Mouse (Mus musculus) neural tube, embryonic 10.5 days (tissue): ENCODE data around the gene Nptxr.
"Not testable (repeated sequence)": the region's sequence is repeated elsewhere in the genome, so short reads cannot be mapped to it uniquely, and the experiment has no call there.

ENCODE experiments used
- DNase-seq: peaks from one replicate; pipeline ENCODE4 v3.0.0-alpha.2; 2017; ENCODE audit warnings: low spot score; ENCODE audit errors: extremely low spot score

The Nptxr gene

DNA sequence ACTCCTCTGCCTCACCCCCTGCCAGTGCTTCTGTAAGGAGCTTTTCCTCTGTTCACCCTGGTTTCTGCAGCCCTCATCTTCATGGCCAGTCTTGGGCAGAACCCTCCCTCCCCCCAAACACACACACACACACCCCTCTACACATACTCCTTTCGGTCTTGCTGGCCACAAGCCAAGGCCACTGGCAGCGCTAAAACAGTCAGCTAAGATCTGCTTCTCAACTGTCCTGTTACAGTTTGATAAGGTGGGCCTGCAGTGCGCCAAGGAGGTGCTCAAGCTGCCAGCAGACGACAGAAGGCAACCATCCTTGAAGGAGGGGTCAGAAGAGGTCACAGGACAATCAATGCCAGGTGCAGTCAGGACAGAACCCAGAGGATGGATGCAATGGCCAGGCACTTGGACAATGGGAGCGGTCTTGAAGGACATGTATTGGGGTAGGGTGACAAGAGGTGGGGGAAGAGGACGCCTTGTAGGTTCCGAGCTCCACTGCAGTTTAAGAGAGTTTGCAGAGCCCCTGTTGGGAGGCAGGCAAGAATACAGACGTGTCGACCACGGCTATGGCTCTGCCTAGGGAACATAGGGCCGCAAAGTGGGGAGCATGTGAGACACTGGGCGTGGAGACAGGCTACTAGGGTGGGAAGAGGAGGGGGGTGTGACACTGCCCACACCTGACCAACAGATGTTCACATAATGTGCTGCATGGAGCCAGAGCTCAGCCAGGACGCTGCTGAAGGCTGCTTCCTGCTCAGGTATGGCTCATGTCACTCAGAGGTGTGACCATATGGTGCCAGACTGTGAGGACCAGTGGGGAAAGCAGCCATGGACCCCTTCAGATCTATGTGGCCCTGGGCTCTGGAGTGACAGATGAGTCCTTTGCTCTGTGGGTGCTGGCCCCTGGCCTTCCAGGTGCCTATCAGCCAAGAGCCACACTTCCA, 18.0 kb upstream of the Nptxr start:
- no peak for DNase-seq

DNA sequence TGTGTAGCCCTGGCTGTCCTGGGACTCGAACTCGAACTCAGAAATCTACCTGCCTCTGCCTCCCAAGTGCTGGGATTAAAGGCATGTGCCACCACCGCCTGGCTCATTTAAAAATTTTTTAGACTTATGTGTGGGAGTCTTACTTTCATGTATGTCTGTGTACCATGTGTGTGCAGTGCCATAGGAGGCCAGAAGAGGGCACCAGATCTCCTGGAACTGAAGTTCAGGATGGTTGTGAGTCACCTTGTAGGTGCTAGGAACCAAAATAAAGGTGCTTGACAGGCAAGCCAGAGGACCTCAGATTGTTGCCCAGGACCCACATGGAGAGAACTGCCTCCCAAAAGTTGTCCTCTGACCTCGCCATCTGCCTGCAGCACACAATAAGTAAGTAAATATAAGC, 13.8 kb upstream of the Nptxr start:
- no peak for DNase-seq

DNA sequence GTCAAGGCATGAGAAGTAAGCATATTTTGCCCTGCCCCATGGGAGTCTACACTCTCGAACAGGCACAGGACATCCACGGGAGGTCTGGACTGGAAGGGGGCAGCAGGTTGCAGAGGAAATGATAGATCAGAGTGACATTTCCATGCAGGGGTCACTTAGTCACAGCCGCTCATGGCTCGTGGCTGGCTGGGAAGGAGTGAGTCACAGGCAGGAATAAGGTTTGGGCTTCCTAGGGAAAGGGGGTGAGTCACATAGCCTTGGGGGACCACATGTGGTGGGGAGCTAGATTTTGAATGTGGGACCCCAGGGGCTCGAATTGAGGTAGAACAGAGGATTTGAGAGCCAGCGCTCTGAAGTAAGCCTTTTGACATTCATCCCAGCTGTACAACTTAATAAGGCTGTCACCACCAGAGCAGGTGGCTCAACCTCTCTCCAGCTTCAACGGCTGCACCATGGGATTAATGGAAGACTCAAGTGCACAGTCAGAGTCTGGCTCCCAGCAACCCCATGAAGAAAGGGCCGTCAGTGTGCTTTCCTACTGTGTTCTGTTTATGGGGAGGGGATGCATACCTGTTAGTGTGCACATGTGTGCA, 9.2 kb upstream of the Nptxr start:
- DNase-seq = no peak

DNA sequence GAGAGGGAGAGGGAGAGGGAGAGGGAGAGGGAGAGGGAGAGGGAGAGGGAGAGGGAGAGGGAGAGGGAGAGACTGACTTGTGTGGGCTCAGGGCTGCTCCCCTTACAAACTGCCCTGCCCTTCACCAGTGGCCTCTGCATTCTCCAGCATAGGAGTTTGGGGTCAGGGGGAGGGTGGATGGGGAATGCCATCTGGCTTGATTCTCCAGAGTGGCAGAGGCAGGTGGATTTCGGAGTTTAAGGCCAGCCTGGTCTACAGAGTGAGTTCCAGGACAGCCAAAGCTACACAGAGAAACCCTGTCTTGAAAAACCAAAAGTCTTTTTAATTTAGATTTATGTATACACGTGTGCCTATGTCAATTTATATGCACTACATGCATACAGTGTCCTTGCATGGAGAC, 8.3 kb upstream of the Nptxr start:
- DNase-seq = not testable (repeated sequence)

DNA sequence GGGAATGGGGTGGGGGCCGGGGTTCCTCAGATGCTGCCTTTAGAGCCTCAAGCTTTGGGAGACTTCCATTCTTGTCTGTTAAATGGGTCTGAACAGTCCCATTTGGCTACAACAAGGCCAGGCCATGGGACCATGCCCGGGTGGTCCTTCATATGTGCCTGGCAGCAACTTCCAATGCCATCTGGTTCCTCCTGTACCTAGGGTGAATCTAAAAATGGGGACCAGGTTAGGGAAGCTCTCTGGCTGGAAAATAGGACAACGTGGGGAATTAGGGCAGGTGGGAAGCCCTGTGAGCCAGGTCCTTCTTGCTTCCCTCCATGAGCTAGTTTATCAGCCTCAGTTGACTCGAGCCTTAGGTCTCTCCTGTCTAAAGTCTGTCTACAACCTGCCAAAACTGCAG, 6.4 kb upstream of the Nptxr start:
- DNase-seq = no peak

DNA sequence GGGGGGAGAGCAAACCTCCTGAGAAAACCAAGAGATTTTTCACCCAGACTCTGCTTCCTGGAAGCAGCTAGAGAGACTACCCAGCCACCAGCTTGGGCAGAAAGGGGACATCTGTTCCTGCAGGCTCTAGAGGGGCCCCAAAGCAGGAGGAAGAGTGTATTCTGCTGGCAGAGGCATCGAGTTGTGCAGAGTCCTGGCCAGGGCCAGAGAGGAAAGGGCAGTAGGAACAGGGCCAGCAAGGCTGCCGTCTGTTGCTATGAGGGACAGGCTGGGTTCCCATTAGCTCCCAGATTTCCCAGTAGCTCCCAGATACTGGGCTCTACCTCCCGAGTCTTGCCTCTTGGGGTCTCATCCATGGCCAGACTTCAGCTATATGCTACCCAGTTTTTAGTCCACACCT, 5.5 kb upstream of the Nptxr start:
- DNase-seq = no peak

DNA sequence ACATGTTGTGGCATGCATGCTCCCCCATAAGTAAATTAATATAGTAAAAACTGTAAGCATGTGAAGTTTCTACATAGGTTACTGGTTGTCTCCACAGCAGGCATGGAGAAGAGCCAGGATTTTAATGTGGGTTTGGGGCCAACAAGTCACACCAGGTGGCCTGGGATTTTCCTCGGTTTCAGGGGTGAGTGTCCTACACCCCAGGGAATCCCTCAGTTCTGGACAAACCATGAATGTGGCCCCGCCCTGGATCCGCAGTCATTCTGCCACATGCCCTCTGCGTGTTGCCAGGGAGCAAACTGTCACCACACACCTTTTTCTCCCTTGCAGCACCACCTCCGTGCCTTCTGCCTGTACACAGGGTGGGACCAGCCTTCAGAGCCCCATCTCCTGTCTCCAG, 4.1 kb upstream of the Nptxr start:
- DNase-seq = no peak

DNA sequence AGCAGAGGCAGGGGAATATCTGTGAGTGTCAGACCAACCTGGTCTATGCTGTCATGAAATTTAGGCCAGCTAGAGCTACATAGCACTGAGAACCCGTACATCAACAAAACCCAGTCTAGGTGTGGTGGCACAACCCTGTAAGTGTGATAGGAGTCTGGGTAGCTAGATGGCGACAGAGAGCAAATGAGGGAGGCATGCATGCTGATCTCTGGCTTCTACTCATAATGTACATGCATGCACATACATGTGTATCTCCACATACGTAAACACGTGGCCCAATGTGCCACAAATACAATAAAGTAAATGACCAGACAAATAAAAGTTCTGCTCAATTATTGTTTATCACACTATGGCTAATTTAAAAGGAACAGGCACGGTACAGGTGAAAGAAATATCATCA, 3.5 kb upstream of the Nptxr start:
- DNase-seq = no peak

DNA sequence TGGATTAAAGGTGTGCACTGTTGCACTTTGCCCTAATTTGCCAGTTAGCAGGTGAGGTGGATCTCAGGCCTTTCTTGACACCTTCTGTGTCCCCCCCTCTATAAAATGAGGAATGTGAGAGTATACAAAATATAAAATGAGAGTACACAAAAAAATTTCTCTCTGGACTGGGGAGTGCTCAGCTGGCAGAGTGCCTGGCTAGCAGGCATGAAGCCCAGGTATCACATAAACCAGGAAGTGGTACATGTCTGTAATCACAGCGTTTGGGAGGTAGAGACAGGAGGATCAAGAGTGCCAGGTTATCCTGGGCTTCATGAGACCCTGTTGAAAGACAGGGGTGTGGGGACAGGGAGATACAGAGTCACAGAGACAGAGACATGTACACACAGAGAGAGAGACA, 2.5 kb upstream of the Nptxr start:
- no peak for DNase-seq

DNA sequence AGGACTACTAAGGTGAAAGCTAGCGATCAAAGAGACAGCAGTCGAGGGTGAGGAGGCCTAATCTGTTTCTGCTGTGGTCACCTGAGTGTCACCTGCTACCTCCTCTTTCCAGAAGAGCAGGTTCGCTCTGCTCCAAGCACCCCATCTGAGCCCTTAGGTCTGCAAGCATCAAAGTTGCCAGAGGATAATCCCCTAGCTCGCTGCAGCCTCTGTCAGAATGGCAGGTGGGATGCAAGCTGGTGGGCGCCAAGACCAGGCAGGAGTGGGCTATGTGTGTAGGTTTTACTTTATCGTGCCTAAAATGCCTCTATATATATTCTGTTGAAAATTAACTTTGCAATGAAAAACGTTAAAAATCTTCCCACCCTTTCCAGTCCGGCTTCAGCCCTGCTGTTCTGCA, 680 bp upstream of the Nptxr start:
- DNase-seq = no peak

DNA sequence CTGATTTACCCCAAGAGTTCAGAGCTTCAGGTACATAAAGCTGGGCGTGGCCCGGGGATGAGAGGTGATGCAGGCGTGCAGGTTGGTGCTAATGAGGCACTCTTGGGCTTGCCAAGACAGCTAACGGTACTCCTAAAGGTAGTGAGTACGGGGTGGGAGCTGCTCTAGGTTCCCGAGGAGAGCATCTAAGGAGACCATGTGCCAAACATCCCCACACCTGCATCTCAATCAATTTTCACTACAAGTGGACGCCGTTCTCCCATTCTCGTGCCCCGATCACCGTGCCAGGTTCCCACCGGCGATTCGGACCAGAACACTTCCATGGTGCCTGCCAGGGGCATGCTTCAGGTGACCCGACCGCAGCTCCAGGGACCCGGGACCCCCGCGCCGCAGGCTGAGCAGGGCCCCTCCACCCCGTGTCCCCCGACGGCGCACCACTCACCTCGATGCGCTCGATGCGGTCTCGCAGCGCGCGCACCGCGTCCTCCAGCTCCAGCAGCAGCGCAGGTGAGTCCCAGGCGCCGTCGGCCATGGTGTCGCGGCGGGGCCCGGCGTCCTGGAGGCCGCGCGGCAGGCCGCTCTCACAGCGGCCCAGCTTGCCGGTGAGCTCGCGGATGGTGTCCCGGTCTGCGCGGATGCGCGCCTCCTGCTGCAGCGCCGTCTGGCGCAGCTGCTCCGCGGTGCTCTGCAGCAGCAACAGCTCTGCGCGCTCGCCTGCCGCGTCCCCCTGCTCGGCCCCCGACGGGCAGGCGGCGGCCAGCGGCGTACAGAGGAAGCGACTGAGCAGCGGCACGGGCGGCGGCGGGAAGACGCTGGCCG, 824 bp downstream of the Nptxr start:
- no peak for DNase-seq

DNA sequence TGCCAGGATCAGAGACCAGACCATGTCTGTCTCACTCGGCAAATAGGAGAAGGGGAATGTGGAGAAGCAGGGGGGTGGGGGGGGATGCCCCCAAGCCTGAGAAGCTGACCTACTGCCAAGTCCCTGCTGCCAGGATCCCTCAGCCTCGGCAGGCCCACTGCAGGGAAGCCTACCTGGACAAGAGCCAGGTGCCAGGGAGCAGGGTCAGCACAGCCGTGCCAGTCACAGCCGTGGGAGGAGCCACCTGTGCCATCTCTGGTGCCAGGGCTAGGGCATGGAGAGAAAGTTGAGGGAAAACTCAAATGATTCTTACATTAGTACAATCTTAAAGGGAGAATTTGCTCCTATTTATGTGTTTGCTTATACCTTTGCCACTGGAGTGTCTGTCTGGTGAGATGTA, 2.3 kb downstream of the Nptxr start:
- no peak for DNase-seq

DNA sequence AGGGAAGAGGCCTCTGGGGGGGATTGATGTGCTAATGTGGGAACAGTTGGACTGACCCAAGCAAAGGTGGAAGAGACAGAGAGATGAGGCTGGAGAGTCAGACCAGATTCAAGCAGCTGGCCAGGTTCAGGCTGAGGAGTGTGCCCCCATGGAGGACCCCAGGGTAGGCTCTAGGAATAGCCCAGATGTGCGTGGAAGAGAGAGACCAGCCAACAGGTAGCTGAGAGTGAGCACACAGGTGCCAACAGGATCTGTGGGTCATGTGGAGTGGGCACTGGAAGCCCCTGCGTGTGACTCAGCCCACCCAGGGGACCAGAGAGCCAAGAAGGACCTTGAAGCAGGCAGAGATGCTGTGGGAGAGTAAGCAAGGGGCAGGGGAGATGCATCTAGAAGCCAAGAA, 2.9 kb downstream of the Nptxr start:
- DNase-seq = no peak

DNA sequence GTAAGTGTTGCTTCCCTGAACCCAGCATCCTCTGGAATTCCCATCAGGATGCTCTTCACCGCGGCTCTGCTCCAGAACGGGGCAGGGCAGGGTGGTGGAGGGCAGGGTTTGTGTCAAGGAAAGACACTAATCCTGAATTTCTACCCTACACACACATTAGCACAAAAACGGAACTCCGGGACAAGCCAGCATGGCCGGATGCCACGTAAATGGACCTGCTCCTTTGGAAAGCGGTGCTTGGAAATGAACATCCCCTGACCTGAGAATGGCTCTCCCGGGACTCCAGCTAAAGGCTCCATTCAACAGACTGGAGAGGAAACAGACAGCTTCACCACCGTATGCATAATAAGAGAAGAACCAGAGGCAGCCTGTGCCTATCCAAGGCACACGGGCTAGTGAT, 3.9 kb downstream of the Nptxr start:
- DNase-seq = no peak

DNA sequence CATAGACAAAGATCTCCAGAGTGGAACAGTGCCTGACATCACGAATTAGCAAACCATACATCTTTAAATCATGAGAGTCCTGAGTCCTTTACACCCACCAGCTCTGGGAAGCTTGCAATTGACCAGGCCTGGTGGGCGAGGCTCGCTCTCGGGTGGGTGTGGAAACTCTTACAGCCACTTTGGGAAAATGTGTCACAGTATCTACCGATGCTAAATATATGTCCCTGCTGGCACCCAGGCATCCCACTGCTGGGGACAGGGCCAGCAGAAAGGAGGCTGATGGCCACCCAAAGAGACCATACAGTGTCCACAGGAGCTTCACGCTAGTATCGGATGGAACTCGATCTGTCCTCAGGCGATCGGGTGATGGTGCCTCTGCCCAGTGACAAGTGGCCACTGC, 6.0 kb downstream of the Nptxr start:
- no peak for DNase-seq

DNA sequence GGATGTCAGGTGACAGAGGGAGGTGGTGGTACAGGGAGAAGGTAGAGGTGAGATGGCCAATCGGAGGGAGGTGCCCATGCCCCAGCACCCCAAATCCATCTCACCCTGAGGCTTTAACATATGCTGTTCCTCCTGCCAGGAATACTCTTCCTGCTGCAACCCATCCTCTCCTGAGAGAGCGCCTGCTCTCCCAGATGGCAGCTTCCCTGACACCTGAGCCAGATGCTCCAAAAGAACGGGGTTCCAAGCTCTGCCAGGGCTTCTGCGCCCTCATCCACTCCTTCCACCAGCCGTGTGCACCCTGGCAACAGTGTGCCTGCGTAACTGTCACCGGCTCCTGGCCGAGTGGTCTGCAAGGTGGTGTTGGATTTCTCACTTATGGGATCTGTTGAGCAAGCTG, 6.9 kb downstream of the Nptxr start:
- DNase-seq = no peak

DNA sequence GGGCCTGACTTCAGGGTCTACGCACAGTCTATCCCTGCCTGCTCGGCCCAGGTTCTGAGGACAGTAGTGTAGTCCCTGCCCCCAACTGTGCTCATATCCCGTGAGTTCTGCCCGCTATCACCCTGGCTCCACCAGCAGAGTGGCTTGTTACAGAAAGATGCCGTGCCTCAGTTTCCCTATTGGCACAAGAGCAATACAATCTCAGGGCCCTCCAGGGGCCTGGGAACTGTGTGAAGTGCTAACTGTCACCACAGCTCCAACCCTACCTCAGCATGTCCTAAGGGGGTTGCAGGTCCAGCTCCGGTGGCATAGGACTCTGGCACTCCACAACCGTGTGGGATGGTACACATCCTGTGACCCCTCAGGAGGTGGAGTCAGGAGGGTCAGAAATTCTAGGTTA, 7.5 kb downstream of the Nptxr start:
- DNase-seq = no peak

DNA sequence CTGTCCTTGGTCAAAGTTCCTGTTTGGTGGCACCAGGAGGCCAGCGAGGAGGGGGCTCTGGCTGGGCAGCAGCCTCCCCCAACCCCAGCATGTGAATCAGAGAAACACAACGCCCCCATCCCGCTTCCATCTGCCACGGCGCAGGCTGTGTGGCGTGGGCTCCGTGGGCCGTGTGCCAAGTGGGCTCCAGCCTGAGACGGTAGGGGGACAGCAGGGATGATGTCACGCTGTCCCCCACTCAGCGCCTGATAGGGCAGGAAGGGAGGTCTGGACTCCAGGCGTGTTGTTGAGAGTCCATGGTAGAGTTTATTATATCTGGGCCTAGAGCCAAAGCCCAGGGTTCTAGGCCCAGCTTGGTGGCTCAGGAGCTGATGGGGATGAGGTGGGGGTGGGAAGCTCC, 8.3 kb downstream of the Nptxr start:
- DNase-seq = no peak

DNA sequence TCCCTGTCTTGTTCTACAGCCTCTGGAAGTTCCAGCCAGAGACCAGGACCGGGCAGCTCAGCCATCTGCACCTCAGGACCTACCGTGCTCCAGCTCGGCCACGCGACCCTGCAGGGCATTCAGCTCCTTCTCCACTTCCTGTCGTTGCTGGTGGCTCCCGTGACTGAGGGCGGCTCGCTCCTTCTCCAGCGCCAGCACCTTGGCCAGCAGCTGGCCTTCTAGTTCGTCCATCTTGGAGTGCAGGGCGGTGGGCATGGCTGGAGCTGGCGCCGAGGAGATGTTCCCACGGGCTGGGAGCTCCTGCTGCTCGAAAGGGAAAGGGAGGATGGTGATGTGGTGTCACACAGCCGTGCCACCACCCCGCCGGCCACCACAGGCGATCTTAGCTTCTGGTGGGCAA, 10.4 kb downstream of the Nptxr start:
- DNase-seq = no peak

DNA sequence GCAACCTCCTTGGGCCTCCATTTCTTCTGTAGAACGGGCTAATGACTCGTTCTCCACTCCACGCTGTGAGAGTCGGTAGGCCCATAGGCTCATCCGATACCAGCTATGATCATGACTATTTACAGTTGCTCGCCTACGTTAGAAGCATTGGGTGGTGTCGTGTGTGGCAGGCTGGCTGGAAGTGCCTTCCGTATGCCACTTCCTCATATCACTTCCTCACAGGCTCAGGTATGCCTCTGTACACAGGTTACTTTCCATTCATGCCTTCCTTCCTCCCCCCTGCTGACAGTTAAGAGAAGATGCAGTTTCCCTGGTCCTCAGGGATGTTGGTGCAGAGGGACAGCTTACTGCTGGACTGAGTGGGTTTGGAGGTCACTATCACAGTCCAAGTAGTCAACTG, 11.5 kb downstream of the Nptxr start:
- DNase-seq = no peak

DNA sequence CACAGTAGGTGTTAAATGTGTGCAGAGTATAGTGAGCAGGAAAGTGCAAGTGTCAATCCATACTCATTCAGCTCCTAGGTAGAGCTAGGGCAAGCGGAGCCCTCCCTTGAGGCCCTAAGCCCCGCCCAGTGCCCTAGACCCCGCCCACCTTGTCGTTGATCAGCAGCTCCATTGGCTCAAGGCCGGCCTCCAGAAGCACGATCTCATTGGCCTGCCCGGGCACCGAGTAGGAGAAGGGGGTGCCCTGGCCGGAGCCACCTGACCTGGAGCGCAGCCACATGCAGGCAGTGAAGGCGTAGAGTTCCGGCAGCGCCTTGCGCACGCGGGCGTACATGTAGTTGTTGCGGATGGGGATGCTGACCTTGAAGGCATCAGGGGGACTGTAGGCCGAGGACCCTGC, 12.1 kb downstream of the Nptxr start:
- DNase-seq = peak; percentile 37

DNA sequence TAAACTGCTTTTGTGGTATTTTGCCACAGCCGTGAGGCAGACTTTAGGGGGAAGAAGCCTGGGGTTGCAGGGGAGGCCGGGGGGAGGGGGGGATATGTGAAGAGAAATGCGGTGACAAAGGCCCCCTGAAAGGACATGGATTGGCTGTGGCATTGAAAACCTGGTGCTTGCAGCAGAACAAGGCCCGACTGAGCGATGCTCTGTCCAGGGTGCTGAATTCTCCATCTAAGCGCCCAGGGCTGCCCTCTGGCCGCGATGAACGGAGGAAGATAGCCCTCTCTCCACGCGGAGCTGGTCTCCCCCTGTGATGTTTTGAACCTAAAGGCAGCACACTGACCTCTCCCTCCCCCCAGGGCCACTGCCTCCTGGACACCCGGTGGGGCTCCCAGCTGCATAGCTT, 13.1 kb downstream of the Nptxr start:
- DNase-seq = peak; percentile 71
